Mouse (Mus musculus): ENCODE measurements at regions not wholly inside any gene's neighbourhood (a gene's known extent, or its start where the extent isn't known, plus 50 kb on each side); places are given as distances from the start of the nearest gene placed in this dataset.

- intact Hi-C loops (cut with DNase I) = no loop called here
- Histone ChIP-seq H3K4me3 (no peak overlapping the region; the same call in 1 of the 2 replicates), H3K27ac (peak overlapping the region; percentile 63)
- no peak for TF ChIP-seq CTCF (IDR thresholded peaks at IDR 0.05)
- DNase-seq = no peak
Measured at GRCm38 (mm10) chr15:63484217-63484887, 360.6 kb downstream of the Gsdmc2 start.

GRCm38 (mm10) chr15:63479270-63479805 lies 365.6 kb downstream of the Gsdmc2 start:
- intact Hi-C loops (cut with DNase I) = no loop called here
- Histone ChIP-seq H3K4me3 (no peak overlapping the region), H3K27ac (no peak overlapping the region)
- no peak for DNase-seq
- no peak for TF ChIP-seq CTCF (IDR thresholded peaks at IDR 0.05)

GRCm38 (mm10) chr15:63466916-63467315 lies 378.1 kb downstream of the Gsdmc2 start:
- TF ChIP-seq CTCF (IDR thresholded peaks at IDR 0.05) = no peak
- Histone ChIP-seq H3K27ac (no peak overlapping the region), H3K4me3 (no peak overlapping the region)
- no peak for DNase-seq
- intact Hi-C loops (cut with DNase I) = no loop called here

GRCm38 (mm10) chr15:63452529-63452928 lies 392.4 kb downstream of the Gsdmc2 start:
- TF ChIP-seq CTCF (IDR thresholded peaks at IDR 0.05) = no peak

GRCm38 (mm10) chr15:63446288-63446687 lies 398.7 kb downstream of the Gsdmc2 start:
- TF ChIP-seq CTCF (IDR thresholded peaks at IDR 0.05) = no peak
- no peak for DNase-seq
- Histone ChIP-seq H3K27ac (no peak overlapping the region), H3K4me3 (no peak overlapping the region)
- intact Hi-C loops (cut with DNase I) = no loop called here

More at GRCm38 (mm10) chr15:63452529-63452928, 392.4 kb downstream of the Gsdmc2 start:
- H3K27ac ChIP-seq = no peak overlapping the region
- DNase-seq = no peak
- intact Hi-C loops (cut with DNase I) = no loop called here
- no peak overlapping the region for H3K4me3 ChIP-seq

- no peak overlapping the region for H3K4me3 ChIP-seq
- peak overlapping the region; percentile 38; the same call in 1 of the 2 replicates for H3K27ac ChIP-seq
- intact Hi-C loops (cut with DNase I) = no loop called here
- no peak for TF ChIP-seq CTCF (IDR thresholded peaks at IDR 0.05)
- peak; percentile 16 for DNase-seq
Measured at GRCm38 (mm10) chr15:63445016-63445415, 400.0 kb downstream of the Gsdmc2 start.

GRCm38 (mm10) chr15:63442146-63442780 lies 402.7 kb downstream of the Gsdmc2 start:
- no peak for DNase-seq
- intact Hi-C loops (cut with DNase I) = no loop called here
- Histone ChIP-seq H3K27ac (no peak overlapping the region), H3K4me3 (no peak overlapping the region)
- TF ChIP-seq CTCF (IDR thresholded peaks at IDR 0.05) = no peak

GRCm38 (mm10) chr15:63412649-63413048 lies 432.3 kb downstream of the Gsdmc2 start:
- TF ChIP-seq CTCF (IDR thresholded peaks at IDR 0.05) = no peak
- DNase-seq = no peak
- no peak overlapping the region for H3K27ac ChIP-seq
- no peak overlapping the region for H3K4me3 ChIP-seq
- intact Hi-C loops (cut with DNase I) = no loop called here

GRCm38 (mm10) chr15:63411771-63412118 lies 433.2 kb downstream of the Gsdmc2 start:
- Histone ChIP-seq H3K4me3 (no peak overlapping the region), H3K27ac (no peak overlapping the region)
- intact Hi-C loops (cut with DNase I) = no loop called here
- no peak for DNase-seq
- no peak for TF ChIP-seq CTCF (IDR thresholded peaks at IDR 0.05)

- no peak for DNase-seq
- Histone ChIP-seq H3K4me3 (no peak overlapping the region), H3K27ac (no peak overlapping the region)
- intact Hi-C loops (cut with DNase I) = no loop called here
- no peak for TF ChIP-seq CTCF (IDR thresholded peaks at IDR 0.05)
Measured at GRCm38 (mm10) chr15:63410994-63411770, 433.8 kb downstream of the Gsdmc2 start.

- no peak overlapping the region for H3K4me3 ChIP-seq
- no peak for TF ChIP-seq CTCF (IDR thresholded peaks at IDR 0.05)
Measured at GRCm38 (mm10) chr15:63400445-63400844, 444.5 kb downstream of the Gsdmc2 start.

GRCm38 (mm10) chr15:63400011-63400410 lies 445.0 kb downstream of the Gsdmc2 start:
- no peak for DNase-seq
- intact Hi-C loops (cut with DNase I) = no loop called here
- Histone ChIP-seq H3K27ac (peak overlapping the region; percentile 35; the same call in 1 of the 2 replicates), H3K4me3 (no peak overlapping the region)
- TF ChIP-seq CTCF (IDR thresholded peaks at IDR 0.05) = no peak

More at GRCm38 (mm10) chr15:63400445-63400844, 444.5 kb downstream of the Gsdmc2 start:
- intact Hi-C loops (cut with DNase I) = no loop called here
- DNase-seq = no peak
- H3K27ac ChIP-seq = peak overlapping the region; percentile 35; the same call in 1 of the 2 replicates

GRCm38 (mm10) chr15:63397485-63397884 lies 447.5 kb downstream of the Gsdmc2 start:
- Histone ChIP-seq H3K27ac (no peak overlapping the region), H3K4me3 (no peak overlapping the region)
- no peak for TF ChIP-seq CTCF (IDR thresholded peaks at IDR 0.05)
- intact Hi-C loops (cut with DNase I) = no loop called here
- no peak for DNase-seq
